Mouse (Mus musculus): ENCODE results near the gene Numa1. TPM values are rescaled to one million over a fixed set of nuclear protein-coding genes. Genes with fewer than 3 reads are reported as not detected.

Numa1 gene
- polyA plus RNA-seq, 1 experiment from 2014 or later = 86.1 TPM

- WGBS = 89% methylated on average over 15 of the region's 15 CpGs
- Histone ChIP-seq H3K4me1 (no peaks in the 10 kb centered on the region), H3K27ac (no peak overlapping the region), H3K9me3 (no peaks in the 10 kb centered on the region), H3K36me3 (peaks cover 94% of the 10 kb centered on the region), H3K4me3 (no peak overlapping the region), H3K27me3 (replicated peaks) (no peaks in the 10 kb centered on the region), H3K9ac (no peak overlapping the region), H3K4me2 (replicated peaks) (no peak overlapping the region)
- no peak for ATAC-seq (ENCODE audit: low FRiP score, low read depth)
Measured at GRCm38 (mm10) chr7:101999461-102000151, 65.7 kb downstream of the Numa1 start.

- Histone ChIP-seq H3K4me3 (no peak overlapping the region), H3K9me3 (no peaks in the 10 kb centered on the region), H3K27ac (no peak overlapping the region), H3K9ac (peak overlapping the region; percentile 21; the same call in 1 of the 2 replicates), H3K4me2 (replicated peaks) (no peak overlapping the region), H3K36me3 (peaks cover 92% of the 10 kb centered on the region), H3K4me1 (no peaks in the 10 kb centered on the region), H3K27me3 (replicated peaks) (no peaks in the 10 kb centered on the region)
- WGBS = 87% methylated on average over 8 of the region's 8 CpGs
- no peak for ATAC-seq (ENCODE audit: low FRiP score, low read depth)
Measured at GRCm38 (mm10) chr7:102000296-102000695, 66.4 kb downstream of the Numa1 start.

- Histone ChIP-seq H3K9me3 (no peaks in the 10 kb centered on the region), H3K4me3 (no peak overlapping the region), H3K4me1 (no peaks in the 10 kb centered on the region), H3K27me3 (replicated peaks) (no peaks in the 10 kb centered on the region), H3K4me2 (replicated peaks) (no peak overlapping the region), H3K36me3 (peaks cover 92% of the 10 kb centered on the region), H3K27ac (no peak overlapping the region), H3K9ac (peak overlapping the region; percentile 21; the same call in 1 of the 2 replicates)
- ATAC-seq (ENCODE audit: low FRiP score, low read depth) = no peak
- WGBS = 93% methylated on average over 26 of the region's 26 CpGs
Measured at GRCm38 (mm10) chr7:102000921-102001630, 67.2 kb downstream of the Numa1 start.

- no peak for ATAC-seq (ENCODE audit: low FRiP score, low read depth)
- Histone ChIP-seq H3K4me1 (no peaks in the 10 kb centered on the region), H3K9ac (no peak overlapping the region), H3K27ac (no peak overlapping the region), H3K9me3 (no peaks in the 10 kb centered on the region), H3K36me3 (peaks cover 92% of the 10 kb centered on the region), H3K4me3 (no peak overlapping the region), H3K4me2 (replicated peaks) (no peak overlapping the region), H3K27me3 (replicated peaks) (no peaks in the 10 kb centered on the region)
- WGBS = 89% methylated on average over 1 of the region's 1 CpGs
Measured at GRCm38 (mm10) chr7:102006520-102006919, 72.6 kb downstream of the Numa1 start.

- H3K4me3 ChIP-seq = no peak overlapping the region
- WGBS = 92% methylated on average over 9 of the region's 9 CpGs
- ATAC-seq (ENCODE audit: low FRiP score, low read depth) = no peak
Measured at GRCm38 (mm10) chr7:102011855-102012254, 77.9 kb downstream of the Numa1 start.

GRCm38 (mm10) chr7:102013416-102013815, 79.5 kb downstream of the Numa1 start:
- Histone ChIP-seq H3K4me1 (no peaks in the 10 kb centered on the region), H3K9me3 (no peaks in the 10 kb centered on the region), H3K4me2 (replicated peaks) (no peak overlapping the region), H3K27me3 (replicated peaks) (no peaks in the 10 kb centered on the region), H3K4me3 (no peak overlapping the region), H3K9ac (no peak overlapping the region), H3K27ac (no peak overlapping the region), H3K36me3 (peaks cover 100% of the 10 kb centered on the region)
- 94% methylated on average over 8 of the region's 8 CpGs for WGBS
- no peak for ATAC-seq (ENCODE audit: low FRiP score, low read depth)

More at GRCm38 (mm10) chr7:102011855-102012254, 77.9 kb downstream of the Numa1 start:
- Histone ChIP-seq H3K4me2 (replicated peaks) (no peak overlapping the region), H3K27ac (no peak overlapping the region), H3K36me3 (peaks cover 98% of the 10 kb centered on the region), H3K27me3 (replicated peaks) (no peaks in the 10 kb centered on the region), H3K9ac (no peak overlapping the region), H3K4me1 (no peaks in the 10 kb centered on the region), H3K9me3 (no peaks in the 10 kb centered on the region)

GRCm38 (mm10) chr7:102014995-102015394, 81.1 kb downstream of the Numa1 start:
- WGBS = 94% methylated on average over 2 of the region's 2 CpGs
- no peak for ATAC-seq (ENCODE audit: low FRiP score, low read depth)
- Histone ChIP-seq H3K27me3 (replicated peaks) (no peaks in the 10 kb centered on the region), H3K27ac (no peak overlapping the region), H3K4me3 (no peak overlapping the region), H3K9ac (no peak overlapping the region), H3K9me3 (no peaks in the 10 kb centered on the region), H3K4me1 (no peaks in the 10 kb centered on the region), H3K36me3 (peaks cover 99% of the 10 kb centered on the region), H3K4me2 (replicated peaks) (no peak overlapping the region)

GRCm38 (mm10) chr7:102016936-102017335, 83.0 kb downstream of the Numa1 start:
- H3K4me3 ChIP-seq = no peak overlapping the region
- ATAC-seq (ENCODE audit: low FRiP score, low read depth) = no peak
- 89% methylated on average over 4 of the region's 4 CpGs for WGBS
- H3K27ac ChIP-seq = no peak overlapping the region
- no peaks in the 10 kb centered on the region for H3K27me3 ChIP-seq (replicated peaks)
- no peak overlapping the region for H3K9ac ChIP-seq
- no peak overlapping the region for H3K4me2 ChIP-seq (replicated peaks)
- peaks cover 96% of the 10 kb centered on the region for H3K36me3 ChIP-seq
- H3K9me3 ChIP-seq = no peaks in the 10 kb centered on the region
- H3K4me1 ChIP-seq = no peaks in the 10 kb centered on the region

GRCm38 (mm10) chr7:102017452-102017851, 83.5 kb downstream of the Numa1 start:
- H3K9ac ChIP-seq = no peak overlapping the region
- H3K36me3 ChIP-seq = peaks cover 95% of the 10 kb centered on the region
- H3K27ac ChIP-seq = no peak overlapping the region
- 84% methylated on average over 5 of the region's 5 CpGs for WGBS
- ATAC-seq (ENCODE audit: low FRiP score, low read depth) = no peak
- H3K27me3 ChIP-seq (replicated peaks) = no peaks in the 10 kb centered on the region
- no peaks in the 10 kb centered on the region for H3K9me3 ChIP-seq
- no peak overlapping the region for H3K4me2 ChIP-seq (replicated peaks)
- no peaks in the 10 kb centered on the region for H3K4me1 ChIP-seq
- no peak overlapping the region for H3K4me3 ChIP-seq

GRCm38 (mm10) chr7:102018034-102018433, 84.1 kb downstream of the Numa1 start:
- no peak overlapping the region for H3K27ac ChIP-seq
- H3K27me3 ChIP-seq (replicated peaks) = no peaks in the 10 kb centered on the region
- no peak overlapping the region for H3K4me2 ChIP-seq (replicated peaks)
- no peak overlapping the region for H3K4me3 ChIP-seq
- 87% methylated on average over 7 of the region's 7 CpGs for WGBS
- no peak overlapping the region for H3K9ac ChIP-seq
- no peaks in the 10 kb centered on the region for H3K4me1 ChIP-seq
- H3K36me3 ChIP-seq = peaks cover 95% of the 10 kb centered on the region
- no peak for ATAC-seq (ENCODE audit: low FRiP score, low read depth)
- no peaks in the 10 kb centered on the region for H3K9me3 ChIP-seq

GRCm38 (mm10) chr7:102018590-102018989, 84.7 kb downstream of the Numa1 start, which contains the start of gene Il18bp:
Gene Il18bp, minus strand, starts transcription at chr7:102018690.
- no peaks in the 10 kb centered on the region for H3K9me3 ChIP-seq
- no peak for ATAC-seq (ENCODE audit: low FRiP score, low read depth)
- no peak within 1 kb of the TSS for H3K4me2 ChIP-seq (replicated peaks)
- no peak within 1 kb of the TSS for H3K4me3 ChIP-seq
- no peaks in the 10 kb centered on the region for H3K4me1 ChIP-seq
- WGBS = 88% methylated on average over 3 of the region's 3 CpGs
- H3K27ac ChIP-seq = no peak within 1 kb of the TSS
- no peaks in the 10 kb centered on the region for H3K27me3 ChIP-seq (replicated peaks)
- no peak within 1 kb of the TSS for H3K9ac ChIP-seq
- H3K36me3 ChIP-seq = peaks cover 95% of the 10 kb centered on the region

GRCm38 (mm10) chr7:102019362-102019761, 85.5 kb downstream of the Numa1 start:
- no peak overlapping the region for H3K4me3 ChIP-seq
- no peak for ATAC-seq (ENCODE audit: low FRiP score, low read depth)
- no peak overlapping the region for H3K27ac ChIP-seq
- H3K9me3 ChIP-seq = no peaks in the 10 kb centered on the region
- no peak overlapping the region for H3K9ac ChIP-seq
- 81% methylated on average over 3 of the region's 3 CpGs for WGBS
- H3K36me3 ChIP-seq = peaks cover 95% of the 10 kb centered on the region
- no peaks in the 10 kb centered on the region for H3K27me3 ChIP-seq (replicated peaks)
- H3K4me2 ChIP-seq (replicated peaks) = no peak overlapping the region
- no peaks in the 10 kb centered on the region for H3K4me1 ChIP-seq
